Mouse (Mus musculus) layer of hippocampus, adult 18-20 months (tissue): ENCODE measurements around the gene Tmem119. TPM values are rescaled to one million over a fixed set of nuclear protein-coding genes. Genes with fewer than 3 reads are reported as not detected.
"Not testable (repeated sequence)": the region's sequence is repeated elsewhere in the genome, so short reads cannot be mapped to it uniquely, and the experiment has no call there.

Experiments used
- DNase-seq, 2 experiments: peaks; one replicate each; pipeline ENCODE4 v3.0.0; 2022; ENCODE audit warnings: low spot score in 2 of 2
- total RNA-seq, 2 experiments: library from RNA; stranded (reverse); gene quantifications; 2 replicates each; pipeline ENCODE4 v1.2.3; 2021

Tmem119 gene
- total RNA-seq, 2 experiments from 2014 or later = 25.9 to 29.0 TPM

GRCm38 (mm10) chr5:113789075-113789788 is 11.1 kb downstream of the Tmem119 start:
- DNase-seq = no peak

DNA sequence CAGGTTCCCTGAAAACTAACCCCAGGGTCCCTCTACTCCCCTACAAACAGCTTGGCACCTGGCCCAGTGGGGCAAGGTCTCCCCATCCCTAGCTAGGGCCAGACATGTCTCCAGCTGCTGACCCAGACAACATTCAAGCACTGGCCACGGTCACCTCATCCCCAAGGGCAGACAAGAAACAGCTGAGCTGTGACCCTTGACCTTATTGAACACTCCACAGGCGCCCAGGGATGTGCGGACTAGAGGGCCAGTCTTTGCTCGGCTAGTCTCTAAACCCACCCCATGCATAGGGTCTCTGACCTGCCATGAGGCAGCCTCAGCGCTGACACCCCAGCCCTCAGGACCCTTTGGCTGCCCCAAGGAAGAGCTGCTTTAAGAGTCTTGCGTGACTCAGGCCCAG is 11.7 kb downstream of the Tmem119 start:
- no peak for DNase-seq

DNA sequence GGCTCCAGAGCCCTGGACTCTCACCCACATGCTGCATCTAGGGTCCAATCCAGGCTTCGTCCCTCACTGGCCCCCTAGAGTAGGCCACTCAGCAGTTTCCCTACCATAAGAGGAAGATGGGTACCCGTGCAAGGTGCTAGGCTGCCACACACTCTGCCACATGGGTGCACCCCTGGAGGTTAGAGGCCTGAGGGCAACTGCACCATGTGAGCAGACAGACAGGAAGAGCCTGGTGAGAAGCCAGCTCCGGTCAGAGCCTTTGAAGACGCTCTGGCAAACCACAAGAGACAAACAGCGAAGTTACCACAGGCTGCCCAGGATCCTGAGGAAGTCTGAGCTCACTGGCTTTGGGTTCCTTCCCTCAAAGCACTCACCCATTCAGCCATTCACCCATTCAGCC is 13.3 kb downstream of the Tmem119 start:
- no peak for DNase-seq

DNA sequence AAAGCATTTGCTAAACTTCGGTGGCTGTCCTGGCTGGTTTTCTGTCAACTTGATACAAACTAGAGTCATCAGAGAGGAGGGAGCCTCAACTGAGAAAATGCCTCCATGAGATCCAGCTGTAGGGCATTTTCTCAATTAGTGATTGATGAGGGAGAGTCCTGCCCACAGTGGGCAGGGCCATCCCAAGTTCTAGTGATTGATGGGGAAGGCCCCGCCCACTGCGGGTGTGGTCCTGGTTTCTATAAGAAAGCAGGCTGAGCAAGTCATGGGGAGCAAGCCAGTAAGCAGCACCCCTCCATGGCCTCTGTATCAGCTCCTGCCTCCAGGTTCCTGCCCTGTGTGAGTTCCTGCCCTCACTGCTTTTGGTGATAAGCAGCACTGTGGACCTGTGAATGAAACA is 16.2 kb downstream of the Tmem119 start:
- DNase-seq = not testable (repeated sequence)

DNA sequence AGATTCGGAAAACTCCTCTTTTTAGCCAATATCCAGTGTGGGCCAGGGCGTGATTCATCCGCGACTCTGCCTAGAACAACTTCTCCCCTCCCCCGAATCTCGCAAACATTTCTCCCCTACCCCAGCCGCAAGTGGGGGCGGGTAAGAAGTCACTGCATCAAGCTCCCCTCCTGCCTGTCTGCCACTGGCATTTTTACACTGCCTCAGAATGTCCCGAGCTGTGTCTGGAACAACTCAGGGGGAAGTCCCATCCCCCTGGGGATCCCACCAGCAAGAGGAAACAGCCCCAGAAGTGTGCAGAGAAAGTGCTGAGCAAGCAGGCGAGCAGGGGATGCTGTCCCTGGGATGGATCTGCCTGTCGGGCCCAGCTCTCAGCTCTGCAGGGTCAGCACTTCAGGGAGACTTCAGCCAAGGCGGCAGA is 16.7 kb downstream of the Tmem119 start:
- DNase-seq = peak in 1 of 2 experiments; percentile 48

DNA sequence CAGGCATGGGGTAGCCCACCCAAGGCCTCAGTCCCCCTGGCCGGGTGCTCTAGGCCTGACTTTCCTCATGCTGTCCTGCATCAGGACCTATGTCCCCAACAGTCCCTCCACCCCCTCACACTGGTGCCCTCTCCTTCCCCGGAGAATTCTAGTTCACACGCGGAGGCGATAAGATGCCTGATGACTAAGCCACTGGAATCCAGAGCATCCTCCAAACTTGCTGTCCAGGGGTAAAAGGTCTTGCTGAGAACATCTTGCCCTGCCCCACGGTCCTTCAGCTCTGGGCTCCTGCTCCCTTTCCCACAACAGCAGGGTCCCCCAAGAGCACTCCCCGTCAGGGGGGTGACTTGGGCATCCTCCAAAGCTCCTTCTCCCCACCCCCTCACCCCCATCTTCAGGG is 17.7 kb downstream of the Tmem119 start:
- DNase-seq = no peak

- DNase-seq = no peak
Measured at GRCm38 (mm10) chr5:113781875-113782274, 18.4 kb downstream of the Tmem119 start.

- DNase-seq = peak in 1 of 2 experiments; percentile 51
Measured at GRCm38 (mm10) chr5:113781254-113781653, 19.1 kb downstream of the Tmem119 start.

- peak in 1 of 2 experiments; percentile 60 for DNase-seq
Measured at GRCm38 (mm10) chr5:113780763-113781162, 19.6 kb downstream of the Tmem119 start.

DNA sequence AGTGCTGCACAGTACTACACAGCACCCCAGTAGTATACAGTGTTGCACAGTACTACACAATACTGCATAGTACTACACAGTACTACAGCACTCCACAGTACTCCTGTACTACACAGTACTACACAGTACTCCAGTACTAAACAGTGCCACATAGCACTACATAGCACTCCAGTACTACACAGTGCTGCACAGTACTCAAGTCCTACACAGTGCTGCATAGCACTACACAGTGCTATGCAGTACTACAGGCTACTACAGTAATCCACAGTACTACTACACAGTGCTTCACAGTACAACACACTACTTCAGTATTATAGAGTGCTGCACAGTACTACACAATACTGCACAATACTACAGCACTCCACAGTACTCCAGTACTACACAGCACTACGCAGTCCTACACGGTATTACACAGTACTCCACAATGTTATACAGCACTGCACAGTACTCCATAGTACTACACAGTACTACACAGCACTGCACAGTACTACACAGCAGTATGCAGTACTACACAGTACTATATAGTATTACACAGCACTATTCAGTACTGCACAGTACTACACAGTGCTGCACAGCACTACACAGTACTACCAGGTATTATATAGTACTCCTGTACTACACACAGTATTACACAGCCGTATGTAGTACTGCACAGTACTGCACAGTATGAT is 20.1 kb downstream of the Tmem119 start:
- DNase-seq = no peak

DNA sequence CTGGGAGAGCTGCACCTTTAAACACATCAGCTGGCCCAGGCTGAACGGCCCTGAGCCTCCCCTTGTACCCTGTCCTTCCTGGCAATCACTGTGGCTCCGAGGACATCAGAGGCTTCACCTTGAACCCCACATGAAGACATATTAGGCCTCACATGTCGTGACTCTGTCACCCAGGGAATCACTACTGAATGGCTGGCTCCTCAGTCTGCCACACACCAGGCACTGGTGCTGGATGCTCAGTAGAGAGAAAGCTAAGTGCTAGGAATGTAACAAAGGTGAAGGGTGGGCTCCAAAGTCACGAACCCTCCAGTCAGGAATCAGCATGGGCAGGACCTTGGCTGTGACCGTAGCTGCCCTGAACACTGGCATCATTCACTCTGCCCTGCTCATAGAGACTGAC is 20.7 kb downstream of the Tmem119 start:
- no peak for DNase-seq

DNA sequence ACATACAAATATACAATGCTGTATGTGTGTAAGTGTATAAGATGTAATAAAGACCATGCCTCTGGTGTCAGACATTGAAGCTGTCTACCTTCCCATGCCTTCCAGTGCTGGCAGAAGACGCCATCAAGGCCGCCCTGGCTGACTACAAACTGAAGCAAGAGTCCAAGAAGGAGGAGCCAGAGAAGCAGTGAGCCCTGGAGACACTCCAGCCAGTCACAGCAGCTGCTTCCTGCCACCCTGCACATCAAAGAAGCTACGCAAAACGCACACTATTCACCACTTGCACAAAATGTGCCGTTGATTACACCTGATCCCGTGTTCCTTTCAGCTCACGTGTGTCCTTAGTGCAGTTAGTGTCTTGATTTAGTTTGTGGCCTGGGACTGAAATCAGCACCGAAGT is 22.6 kb downstream of the Tmem119 start:
- not testable (repeated sequence) for DNase-seq

DNA sequence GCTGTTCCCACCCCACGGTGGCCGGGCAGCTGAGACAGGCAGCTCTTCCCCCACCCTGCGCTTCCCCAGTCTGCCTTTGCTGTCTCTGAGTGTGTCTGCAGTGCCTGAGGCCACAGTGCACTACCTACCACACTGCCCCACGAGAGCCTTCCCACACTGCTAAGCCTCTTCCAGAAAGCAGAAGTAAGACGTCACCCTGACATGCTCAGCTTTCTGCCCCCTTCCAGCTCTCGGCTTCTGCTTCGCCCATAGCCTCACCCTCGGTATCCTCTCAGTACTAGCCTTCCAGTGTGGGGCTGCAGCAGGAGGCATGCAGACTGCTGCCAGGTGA is 23.5 kb downstream of the Tmem119 start:
- DNase-seq = no peak

DNA sequence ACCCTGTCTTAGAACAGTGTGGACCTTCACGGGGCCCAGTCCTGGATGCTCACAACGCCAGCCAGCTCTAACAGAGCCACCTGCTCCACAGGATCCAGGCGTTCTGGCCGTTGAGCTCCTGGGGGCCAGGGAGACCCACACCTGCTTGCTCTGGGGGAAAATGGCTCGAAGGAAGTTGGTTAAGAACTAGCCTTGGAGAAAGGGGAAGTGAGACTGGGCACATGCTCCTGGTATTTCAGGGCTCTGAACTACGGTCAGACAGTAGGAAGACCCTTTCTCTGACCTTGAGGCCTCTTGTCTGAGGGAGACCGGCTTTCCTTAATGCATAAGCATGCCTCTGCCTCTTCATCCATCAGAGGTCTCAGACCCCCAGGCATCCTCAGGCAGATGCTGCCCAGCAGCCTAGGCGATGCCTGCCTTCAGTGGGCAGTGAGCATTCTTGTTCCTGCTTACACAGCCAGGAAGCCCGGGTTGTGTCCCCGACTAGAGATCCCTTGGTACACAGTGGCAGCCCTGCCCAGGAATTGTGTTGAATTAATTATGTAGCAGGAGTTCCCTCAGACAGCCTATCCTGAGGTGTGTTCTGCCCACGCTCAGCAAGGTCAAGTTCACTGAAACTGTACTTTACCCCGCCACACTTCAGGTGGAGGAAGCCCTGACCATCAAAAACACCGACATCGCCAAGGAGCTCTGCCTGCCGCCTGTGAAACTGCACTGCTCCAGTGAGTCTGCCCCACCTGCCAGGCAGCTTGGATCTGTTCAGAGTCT is 24.0 kb downstream of the Tmem119 start:
- DNase-seq = no peak

DNA sequence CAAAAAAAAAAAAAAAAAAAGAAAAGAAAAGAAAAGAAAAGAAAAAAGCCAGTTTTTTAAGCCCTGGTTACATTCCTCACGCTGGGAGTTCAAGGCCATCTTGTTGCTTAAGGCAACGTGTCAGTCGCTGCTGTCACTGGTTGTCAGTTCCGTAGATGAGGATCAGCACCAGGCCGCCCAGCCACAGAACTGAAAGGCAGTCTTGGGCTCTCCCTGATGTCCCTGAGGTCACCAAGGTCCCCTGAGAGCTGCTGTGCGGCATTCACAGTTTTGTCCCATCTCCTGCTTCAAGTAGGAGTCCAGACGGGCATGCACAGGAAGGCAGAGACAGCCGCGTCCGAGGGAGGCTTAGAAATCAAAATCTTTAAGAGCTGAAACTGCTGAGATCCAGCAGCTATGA is 24.7 kb downstream of the Tmem119 start:
- no peak for DNase-seq

GRCm38 (mm10) chr5:113773664-113774063 is 26.7 kb downstream of the Tmem119 start:
- peak; percentile 79 to 90 for DNase-seq

DNA sequence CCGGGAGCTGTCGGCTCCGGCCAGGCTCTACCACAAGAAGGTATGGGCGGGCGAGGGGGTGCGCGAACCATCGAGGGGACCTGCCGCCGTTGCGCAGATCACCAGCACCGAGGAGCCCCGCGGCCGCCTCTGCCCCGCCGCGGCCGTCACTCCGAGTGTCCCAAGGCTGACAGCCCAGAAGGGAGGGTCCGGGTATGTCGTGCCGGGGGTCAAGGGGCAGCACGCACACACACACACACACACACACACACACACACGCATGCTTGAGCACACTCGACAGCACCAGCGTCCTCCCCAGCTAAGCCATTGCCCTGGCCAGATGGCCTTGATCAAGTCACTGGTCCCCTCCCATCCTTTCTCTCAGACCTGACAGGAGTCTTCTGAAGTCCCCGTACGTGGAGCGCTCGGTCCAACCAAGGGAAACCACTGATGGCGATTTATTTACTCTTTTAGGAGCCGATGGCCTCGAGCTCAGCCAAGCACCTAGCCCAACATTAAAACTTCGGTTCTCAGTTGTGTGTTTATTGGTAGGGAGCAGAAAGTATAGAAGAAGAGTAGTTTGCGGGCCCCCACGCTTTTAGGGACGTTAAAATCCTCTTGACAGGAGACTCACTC is 27.3 kb downstream of the Tmem119 start:
- no peak for DNase-seq

GRCm38 (mm10) chr5:113772450-113772895 is 27.8 kb downstream of the Tmem119 start, which contains the start of the genes Sart3 and Iscu:
TSS of gene Sart3 (minus strand) at chr5:113772510.
TSS of gene Iscu (plus strand) at chr5:113772748.
- peak; percentile 93 to 94 for DNase-seq

- DNase-seq = peak; percentile 81 to 93
Measured at GRCm38 (mm10) chr5:113771213-113772162, 28.8 kb downstream of the Tmem119 start.

DNA sequence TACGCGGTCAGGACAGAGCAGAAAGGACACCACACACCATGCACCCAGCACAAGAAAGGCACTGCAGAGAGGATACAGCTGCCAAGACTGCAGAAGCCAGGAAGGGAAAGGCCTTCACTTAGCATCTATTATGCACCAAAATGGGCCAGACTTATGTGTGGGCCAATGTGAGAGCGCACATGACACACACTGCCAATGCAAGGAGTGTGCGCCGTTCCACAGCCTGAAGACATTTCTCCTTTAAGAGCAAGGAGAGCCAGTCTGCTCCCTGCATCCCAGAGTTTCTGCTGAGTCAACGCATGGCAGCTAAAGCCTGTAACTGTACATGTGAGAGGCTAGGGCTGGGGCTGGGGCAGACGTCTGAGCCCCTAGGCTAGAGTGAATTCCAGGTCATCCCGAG is 31.5 kb downstream of the Tmem119 start:
- no peak for DNase-seq
